Mouse (Mus musculus) cerebellum, adult 2 months (tissue): Measurements from ENCODE around the gene Rbl1.

Source experiments
- CTCF ChIP-seq: fragments of 200-500 bp; IDR thresholded peaks from 2 replicates; pipeline ENCODE4 v1.5.1; 2011; ENCODE audit warnings: low read depth, mild to moderate bottlenecking, control low read depth, low read length, moderate library complexity, borderline replicate concordance; ENCODE audit not compliant: insufficient read depth
- POLR2A ChIP-seq: fragments of 200-500 bp; IDR thresholded peaks from 2 replicates; pipeline ENCODE4 v1.6.1; 2011; ENCODE audit warnings: low read length, control low read depth, borderline replicate concordance; ENCODE audit not compliant: insufficient read depth

GRCm38 (mm10) chr2:157201081-157201830, 3.1 kb downstream of the Rbl1 start:
- TF ChIP-seq CTCF (no peak), POLR2A (no peak)
